Mouse (Mus musculus): ENCODE data around the gene Ints12.

- TF ChIP-seq POLR2A (IDR thresholded peaks at IDR 0.05; ENCODE audit: borderline replicate concordance, extremely low read depth, low read depth, low read length) = no peak
- peak; percentile 31; the same call in 1 of the 2 replicates for TF ChIP-seq CTCF (IDR thresholded peaks at IDR 0.05; ENCODE audit: insufficient read depth, low read length)
These were observed 5.8 kb upstream of the Ints12 start for GRCm38 (mm10) chr3:133085858-133086257.

Measured in lung, adult 2 months (tissue).